Comparison of ENCODE assay signal across 14 mouse cellular contexts in the genomic region with DNA sequence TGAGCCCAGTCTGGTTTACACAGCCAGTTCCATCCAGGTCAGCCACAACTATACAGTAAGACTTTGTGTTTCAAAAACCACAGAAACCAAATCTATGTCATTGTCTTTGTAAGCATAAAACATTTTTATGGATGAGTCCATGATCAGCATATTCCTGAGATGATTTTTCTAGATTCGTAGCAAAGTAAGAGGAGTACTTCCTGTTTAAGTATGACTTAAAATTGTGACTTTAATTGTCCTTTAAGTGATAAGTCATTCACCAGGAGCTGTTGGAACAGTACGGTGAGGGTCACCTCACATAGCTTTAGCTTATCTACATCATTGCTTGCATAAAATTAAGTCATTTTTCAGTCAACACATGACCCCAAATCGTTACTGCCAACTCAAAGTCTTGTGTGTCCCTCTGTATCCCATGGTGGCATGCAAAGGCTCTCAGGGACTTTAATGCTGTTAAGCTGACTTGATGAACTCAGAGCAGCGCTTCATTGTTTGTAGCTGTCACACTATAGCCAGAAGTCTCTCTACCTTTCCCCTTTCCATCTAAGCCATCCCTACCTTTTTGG. TPM values are rescaled to one million over a fixed set of nuclear protein-coding genes. Genes with fewer than 3 reads are reported as not detected.
DNase-seq lines count a peak whose midpoint lies in the region; ATAC-seq lines count a peak whose summit lies in the region.
"Had no signal": no experiment of that assay in that cellular context is flagged by ENCODE, and none has a peak within 500 bp of the region (broad histone marks: within the 10 kb centered on the region; RNA-seq: fewer than 3 reads in every experiment).

No protein-coding gene starts in this region.

- ATAC-seq in embryonic facial prominence, embryonic 12.5 days (ENCODE audit: insufficient number of reproducible peaks, insufficient read depth, low FRiP score, low TSS enrichment), result no peak
- ATAC-seq in midbrain, embryonic 11.5 days (ENCODE audit: low FRiP score), result no peak
- ATAC-seq in limb, embryonic 13.5 days (ENCODE audit: low FRiP score, low read depth), result no peak
- no peak for ATAC-seq in granulocyte monocyte progenitor cell, adult 5-6 weeks (replicated peaks; ENCODE audit: poor library complexity, severe bottlenecking)
- ATAC-seq: liver, postnatal 0 days; Patski had no signal

- H3K36me3 ChIP-seq in embryonic facial prominence, embryonic 12.5 days, result peaks cover 34% of the 10 kb centered on the region
- peaks cover 86% of the 10 kb centered on the region for H3K36me3 ChIP-seq in embryonic facial prominence, embryonic 10.5 days (replicated peaks)
- peaks cover 6% of the 10 kb centered on the region for H3K36me3 ChIP-seq in midbrain, embryonic 11.5 days (ENCODE audit: control insufficient read depth, insufficient read depth, low read length)
- peaks cover 89% of the 10 kb centered on the region for H3K36me3 ChIP-seq in midbrain, embryonic 10.5 days
- H3K36me3 ChIP-seq in limb, embryonic 13.5 days, result peaks cover 64% of the 10 kb centered on the region
- peaks cover 30% of the 10 kb centered on the region for H3K36me3 ChIP-seq in splenic B cell, adult 2 months (ENCODE audit: control insufficient read depth, insufficient read depth, low read length, poor library complexity, severe bottlenecking)

- no peaks in the 10 kb centered on the region for H3K9me3 ChIP-seq in embryonic facial prominence, embryonic 12.5 days
- H3K9me3 ChIP-seq in embryonic facial prominence, embryonic 10.5 days, result no peaks in the 10 kb centered on the region
- no peaks in the 10 kb centered on the region for H3K9me3 ChIP-seq in midbrain, embryonic 11.5 days (ENCODE audit: control insufficient read depth, low read length)
- H3K9me3 ChIP-seq in midbrain, embryonic 10.5 days (replicated peaks), result no peaks in the 10 kb centered on the region
- no peaks in the 10 kb centered on the region for H3K9me3 ChIP-seq in limb, embryonic 13.5 days
- H3K9me3 ChIP-seq: embryonic facial prominence, embryonic 15.5 days had no signal

- H3K4me3 ChIP-seq in embryonic facial prominence, embryonic 12.5 days, result no peak overlapping the region
- no peak overlapping the region for H3K4me3 ChIP-seq in embryonic facial prominence, embryonic 10.5 days
- H3K4me3 ChIP-seq in midbrain, embryonic 11.5 days (ENCODE audit: low read depth, low read length), result no peak overlapping the region
- H3K4me3 ChIP-seq in midbrain, embryonic 10.5 days, result no peak overlapping the region; the same call in 1 of the 2 replicates
- no peak overlapping the region for H3K4me3 ChIP-seq in limb, embryonic 13.5 days
- H3K4me3 ChIP-seq: left cerebral cortex, adult 2 months had no signal

- 91% methylated on average over 4 of the region's 4 CpGs for WGBS in embryonic facial prominence, embryonic 12.5 days
- 93% methylated on average over 4 of the region's 4 CpGs for WGBS in embryonic facial prominence, embryonic 10.5 days
- 95% methylated on average over 4 of the region's 4 CpGs for WGBS in midbrain, embryonic 11.5 days
- 94% methylated on average over 4 of the region's 4 CpGs for WGBS in midbrain, embryonic 10.5 days
- WGBS in limb, embryonic 13.5 days, result 92% methylated on average over 4 of the region's 4 CpGs

- H3K27ac ChIP-seq in embryonic facial prominence, embryonic 12.5 days, result no peak overlapping the region
- H3K27ac ChIP-seq in embryonic facial prominence, embryonic 10.5 days (replicated peaks), result no peak overlapping the region
- H3K27ac ChIP-seq in midbrain, embryonic 11.5 days (ENCODE audit: low read depth, low read length), result no peak overlapping the region
- no peak overlapping the region for H3K27ac ChIP-seq in midbrain, embryonic 10.5 days (replicated peaks)
- H3K27ac ChIP-seq in limb, embryonic 13.5 days, result no peak overlapping the region
- H3K27ac ChIP-seq: embryonic facial prominence, embryonic 15.5 days; left cerebral cortex, adult 2 months had no signal

- no peak for DNase-seq in embryonic facial prominence, embryonic 10.5 days (ENCODE audit: low spot score)
- DNase-seq in midbrain, embryonic 11.5 days (ENCODE audit: low spot score, missing footprints), result no peak
- no peak for DNase-seq in midbrain, embryonic 10.5 days (ENCODE audit: low spot score)
- peak; percentile 50 for DNase-seq in splenic B cell, adult 2 months (ENCODE audit: low read depth, low spot score)
- DNase-seq in spleen, postnatal 14 days (ENCODE audit: low spot score in 2 of 2), result no peak
- DNase-seq: adrenal gland, postnatal 36 days; gastrocnemius, postnatal 14 days; liver, postnatal 0 days had no signal

- H3K9ac ChIP-seq in embryonic facial prominence, embryonic 12.5 days, result no peak overlapping the region
- no peak overlapping the region for H3K9ac ChIP-seq in midbrain, embryonic 11.5 days (ENCODE audit: low read length)
- no peak overlapping the region for H3K9ac ChIP-seq in limb, embryonic 13.5 days
- H3K9ac ChIP-seq: embryonic facial prominence, embryonic 15.5 days; liver, postnatal 0 days had no signal

- 0 out of 2 replicates have a peak overlapping the region, but pooled peaks have one; percentile 86 for H3K4me2 ChIP-seq in embryonic facial prominence, embryonic 12.5 days (replicated peaks)
- H3K4me2 ChIP-seq in midbrain, embryonic 11.5 days, result 0 out of 2 replicates have a peak overlapping the region, but pooled peaks have one; percentile 25
- peak overlapping the region; percentile 91 for H3K4me2 ChIP-seq in limb, embryonic 13.5 days (replicated peaks)

- H3K27me3 ChIP-seq in embryonic facial prominence, embryonic 12.5 days, result no peaks in the 10 kb centered on the region
- H3K27me3 ChIP-seq in embryonic facial prominence, embryonic 10.5 days (replicated peaks; ENCODE audit: low read depth, poor library complexity, severe bottlenecking), result no peaks in the 10 kb centered on the region
- no peaks in the 10 kb centered on the region for H3K27me3 ChIP-seq in midbrain, embryonic 11.5 days (ENCODE audit: control insufficient read depth, insufficient read depth, low read length)
- no peaks in the 10 kb centered on the region for H3K27me3 ChIP-seq in midbrain, embryonic 10.5 days (ENCODE audit: low read depth, poor library complexity, severe bottlenecking)
- H3K27me3 ChIP-seq in limb, embryonic 13.5 days, result no peaks in the 10 kb centered on the region
- no peaks in the 10 kb centered on the region for H3K27me3 ChIP-seq in splenic B cell, adult 2 months (ENCODE audit: control insufficient read depth, insufficient read depth, low read length, poor library complexity, severe bottlenecking)
- H3K27me3 ChIP-seq: embryonic facial prominence, embryonic 15.5 days; Patski had no signal

- H3K4me1 ChIP-seq in embryonic facial prominence, embryonic 12.5 days, result peaks cover 33% of the 10 kb centered on the region
- peaks cover 42% of the 10 kb centered on the region for H3K4me1 ChIP-seq in embryonic facial prominence, embryonic 10.5 days
- H3K4me1 ChIP-seq in midbrain, embryonic 11.5 days (ENCODE audit: control insufficient read depth, insufficient read depth, low read length), result peaks cover 19% of the 10 kb centered on the region
- peaks cover 55% of the 10 kb centered on the region for H3K4me1 ChIP-seq in midbrain, embryonic 10.5 days
- peaks cover 54% of the 10 kb centered on the region for H3K4me1 ChIP-seq in limb, embryonic 13.5 days

RNA-seq across cellular contexts. Expression of gene Btg1, which starts 6.9 kb away (rescaled TPM):
- 70.3 and 71.9 TPM in 2 replicates for polyA plus RNA-seq in embryonic facial prominence, embryonic 12.5 days (2016; fragmentation: Nextera tagmentation; extraction: Ambion mirVana)
- 23.2 and 29.7 TPM in 2 replicates for polyA plus RNA-seq in embryonic facial prominence, embryonic 10.5 days (2016; fragmentation: Nextera tagmentation; extraction: Ambion mirVana)
- 44.7 and 47.5 TPM in 2 replicates for polyA plus RNA-seq in midbrain, embryonic 11.5 days (2014; fragmentation: Nextera tagmentation; extraction: Ambion mirVana)
- 30.5 and 38.9 TPM in 2 replicates for polyA plus RNA-seq in midbrain, embryonic 10.5 days (2016; fragmentation: Nextera tagmentation; extraction: Ambion mirVana)
- polyA plus RNA-seq in limb, embryonic 13.5 days (2015; fragmentation: Nextera tagmentation; extraction: Ambion mirVana), result 58.8 and 61.1 TPM in 2 replicates
- total RNA-seq in granulocyte monocyte progenitor cell, adult 5-6 weeks (2014; fragmentation: Nextera tagmentation), result 19.0 and 20.0 TPM in 2 replicates
- 31.1 and 32.4 TPM in 2 replicates for total RNA-seq in granulocyte monocyte progenitor cell, adult 5-6 weeks (2017)

Comparison
In these comparisons a context has a peak if more than half of its experiments do, and no peak if none do; other contexts are left out.
1. H3K4me2 ChIP-seq: peak in every context shown above with its lines; median percentile 91 in limb, embryonic 13.5 days; 86 in embryonic facial prominence, embryonic 12.5 days; 25 in midbrain, embryonic 11.5 days.